ENCODE assay signal across 8 mouse cellular contexts in genomic region chr7:49450261-49451141, GRCm38 (mm10).
DNase-seq lines count a peak whose midpoint lies in the region; ATAC-seq and TF ChIP-seq lines count a peak whose summit lies in the region.

No protein-coding gene starts in this region.

- peak overlapping the region; percentile 35; the same call in 1 of the 2 replicates for H3K9ac ChIP-seq in heart, embryonic 14.5 days (ENCODE audit: low read length)
- no peak overlapping the region for H3K9ac ChIP-seq in heart, adult 2 months (ENCODE audit: low read depth, low read length)
- no peak overlapping the region for H3K9ac ChIP-seq in liver, embryonic 16.5 days (ENCODE audit: low read depth, low read length)

- H3K4me2 ChIP-seq in heart, embryonic 14.5 days (ENCODE audit: low read length): peak overlapping the region; percentile 48
- peak overlapping the region; percentile 40 for H3K4me2 ChIP-seq in liver, embryonic 16.5 days (ENCODE audit: low read depth, low read length)

- TF ChIP-seq CTCF in heart, adult 2 months (IDR thresholded peaks at IDR 0.05): no peak
- no peak for TF ChIP-seq CTCF in thymus, adult 2 months (IDR thresholded peaks at IDR 0.05; ENCODE audit: borderline replicate concordance, control insufficient read depth, extremely low read depth, insufficient read depth, low read length, poor library complexity)

- H3K4me3 ChIP-seq in heart, embryonic 14.5 days (ENCODE audit: control insufficient read depth in 1 of 2, insufficient read depth in 1 of 2, low read depth in 1 of 2, low read length in 2 of 2): 0 out of 4 replicates have a peak overlapping the region, but pooled peaks of 1 of the 2 experiments have one; percentile 4
- no peak overlapping the region for H3K4me3 ChIP-seq in heart, adult 2 months
- no peak overlapping the region for H3K4me3 ChIP-seq in liver, embryonic 16.5 days (ENCODE audit: low read depth, low read length)
- H3K4me3 ChIP-seq in thymus, adult 2 months (ENCODE audit: control insufficient read depth, insufficient read depth, low read length): no peak overlapping the region

- H3K4me1 ChIP-seq in heart, embryonic 14.5 days (ENCODE audit: control insufficient read depth in 2 of 2, insufficient read depth in 2 of 2, low read length in 2 of 2): peaks cover 10 to 14% of the 10 kb centered on the region in 2 experiments
- no peaks in the 10 kb centered on the region for H3K4me1 ChIP-seq in heart, adult 2 months (ENCODE audit: control insufficient read depth, insufficient read depth, low read length)
- no peaks in the 10 kb centered on the region for H3K4me1 ChIP-seq in liver, embryonic 16.5 days (ENCODE audit: control insufficient read depth, low read depth, low read length)
- H3K4me1 ChIP-seq in thymus, adult 2 months (replicated peaks; ENCODE audit: control insufficient read depth, insufficient read depth, low read length): peaks cover 4% of the 10 kb centered on the region; the same call in 1 of the 2 replicates

- H3K79me2 ChIP-seq in heart, adult 2 months (replicated peaks; ENCODE audit: control insufficient read depth, insufficient read depth, low read length): no peaks in the 10 kb centered on the region

- H3K27me3 ChIP-seq in heart, embryonic 14.5 days (ENCODE audit: control insufficient read depth, insufficient read depth, low read length): no peaks in the 10 kb centered on the region
- H3K27me3 ChIP-seq in heart, adult 2 months (ENCODE audit: control insufficient read depth, insufficient read depth, low read length): no peaks in the 10 kb centered on the region
- no peaks in the 10 kb centered on the region for H3K27me3 ChIP-seq in liver, embryonic 16.5 days (ENCODE audit: control insufficient read depth, insufficient read depth, low read depth, low read length)
- no peaks in the 10 kb centered on the region for H3K27me3 ChIP-seq in thymus, adult 2 months (ENCODE audit: control insufficient read depth, insufficient read depth, low read length)

- 17% methylated on average over 22 of the region's 22 CpGs for WGBS in heart, embryonic 14.5 days
- 49% methylated on average over 22 of the region's 22 CpGs for WGBS in heart, adult 2 months
- WGBS in liver, embryonic 16.5 days (ENCODE audit: insufficient replicate concordance): 14% methylated on average over 22 of the region's 22 CpGs
- WGBS in thymus, adult 2 months: 20% methylated on average over 22 of the region's 22 CpGs

- peaks cover 22% of the 10 kb centered on the region for H3K36me3 ChIP-seq in heart, embryonic 14.5 days (ENCODE audit: control insufficient read depth, insufficient read depth, low read length)
- H3K36me3 ChIP-seq in heart, adult 2 months (ENCODE audit: control insufficient read depth, insufficient read depth, low read length): no peaks in the 10 kb centered on the region
- no peaks in the 10 kb centered on the region for H3K36me3 ChIP-seq in liver, embryonic 16.5 days (ENCODE audit: control insufficient read depth, insufficient read depth)
- H3K36me3 ChIP-seq in thymus, adult 2 months (ENCODE audit: control insufficient read depth, insufficient read depth, low read length): no peaks in the 10 kb centered on the region

- no peak for ATAC-seq in heart, embryonic 14.5 days (ENCODE audit: insufficient number of reproducible peaks, insufficient read depth, low FRiP score, low read depth)
- peak; percentile 63 for ATAC-seq in liver, embryonic 16.5 days (ENCODE audit: low read depth)

- intact Hi-C loops in heart, adult 2 months (cut with DNase I): no loop called here

- TF ChIP-seq EP300 in heart, adult 2 months (IDR thresholded peaks at IDR 0.05; ENCODE audit: insufficient read depth, low read depth, low read length): no peak

- TF ChIP-seq POLR2A in heart, adult 2 months (IDR thresholded peaks at IDR 0.05; ENCODE audit: insufficient read depth, low read depth, low read length): no peak
- TF ChIP-seq POLR2A in thymus, adult 2 months (IDR thresholded peaks at IDR 0.05; ENCODE audit: control insufficient read depth, extremely low read depth, insufficient read depth, low read length, poor library complexity): no peak

- H3K27ac ChIP-seq in heart, embryonic 14.5 days (replicated peaks in 1 of 2; ENCODE audit: control insufficient read depth in 1 of 2, insufficient read depth in 1 of 2, low read depth in 2 of 2, low read length in 2 of 2): peak overlapping the region; percentile 6 to 10; a peak in 1 of 4 replicates
- H3K27ac ChIP-seq in heart, adult 2 months: no peak overlapping the region
- H3K27ac ChIP-seq in liver, embryonic 16.5 days (ENCODE audit: low read length): peak overlapping the region; percentile 20; the same call in 1 of the 2 replicates
- no peak overlapping the region for H3K27ac ChIP-seq in thymus, adult 2 months (ENCODE audit: control insufficient read depth, insufficient read depth, low read length)

- H3K9me3 ChIP-seq in heart, embryonic 14.5 days (ENCODE audit: control insufficient read depth, low read length): no peaks in the 10 kb centered on the region
- no peaks in the 10 kb centered on the region for H3K9me3 ChIP-seq in liver, embryonic 16.5 days (replicated peaks; ENCODE audit: control insufficient read depth, low read length)

- no peak for DNase-seq in heart, adult 2 months
- peak; percentile 65 for DNase-seq in adrenal gland, postnatal 14 days
- DNase-seq in forelimb bud, embryonic 11.5 days (ENCODE audit: low read depth, low spot score): peak; percentile 78
- no peak for DNase-seq in thymus, adult 2 months
- no peak for DNase-seq in spleen, postnatal 36 days (ENCODE audit: low spot score in 2 of 2)
- DNase-seq in urinary bladder, adult 18-20 months (ENCODE audit: low spot score in 2 of 2): no peak

Comparison
In these comparisons a context has a peak if more than half of its experiments do, and no peak if none do; other contexts are left out.
1. H3K27ac ChIP-seq: peak in heart, embryonic 14.5 days (2 of 2) and liver, embryonic 16.5 days (single experiment); none in heart, adult 2 months (single experiment) and thymus, adult 2 months (single experiment).
2. DNase-seq: peak in adrenal gland, postnatal 14 days (single experiment) and forelimb bud, embryonic 11.5 days (single experiment); none in heart, adult 2 months (0 of 2), thymus, adult 2 months (single experiment), spleen, postnatal 36 days (0 of 2) and urinary bladder, adult 18-20 months (0 of 2).